Mouse (Mus musculus) bone marrow, adult 2 months (tissue): ENCODE measurements around the gene Fto.

ENCODE experiments used
- CTCF ChIP-seq: fragments of 200-500 bp; IDR thresholded peaks from 2 replicates; pipeline ENCODE4 v1.5.1; 2011; ENCODE audit warnings: low read length, control low read depth; ENCODE audit not compliant: control insufficient read depth, insufficient read depth
- POLR2A ChIP-seq: fragments of 200-500 bp; IDR thresholded peaks from 2 replicates; pipeline ENCODE4 v1.6.1; 2011; ENCODE audit warnings: low read depth, mild to moderate bottlenecking, control low read depth, low read length, borderline replicate concordance; ENCODE audit not compliant: control insufficient read depth

GRCm38 (mm10) chr8:91376785-91377184, 63.5 kb downstream of the Fto start:
- TF ChIP-seq POLR2A, result peak; percentile 38; the same call in 1 of the 2 replicates
- TF ChIP-seq CTCF, result no peak
